Mouse (Mus musculus) megakaryocyte, adult 5-6 weeks (primary cell): Measurements from ENCODE around the gene Map6. TPM values are rescaled to one million over a fixed set of nuclear protein-coding genes. Genes with fewer than 3 reads are reported as not detected.

Source experiments
- ATAC-seq: 2 replicates; pipeline ENCODE4 v1.8.0; 2016; ENCODE audit warnings: mild to moderate bottlenecking, inconsistent platforms; ENCODE audit not compliant: poor library complexity, severe bottlenecking
- total RNA-seq, 2 experiments: library from RNA; stranded (forward) in 1 of 2; stranded (reverse) in 1 of 2; fragments of 153-499, 151-499 nt in 1 of 2; fragments of 221-1000, 200-1000 nt in 1 of 2; gene quantifications; 2 replicates each; pipeline versions ENCODE4 v1.2.3 to v1.2.4; 2015 to 2017

Map6 gene
- total RNA-seq, 2 experiments from 2014 or later: 0.07 to 0.22 TPM

GRCm38 (mm10) chr7:99386030-99386429, 118.8 kb downstream of the Map6 start:
- ATAC-seq: no peak

Other genes starting within 250 kb of the Map6 start
- gene Uvrag, start 126.3 kb upstream of the Map6 start, total RNA-seq (2015): 37.2 and 42.4 TPM in 2 replicates
- gene Uvrag, start 126.3 kb upstream of the Map6 start, total RNA-seq (2017): 43.1 and 50.8 TPM in 2 replicates
- gene Dgat2, start 84.7 kb upstream of the Map6 start, total RNA-seq (2015): 10.8 and 11.3 TPM in 2 replicates
- 9.1 and 14.0 TPM in 2 replicates for gene Dgat2, start 84.7 kb upstream of the Map6 start, total RNA-seq (2017)
- gene Mogat2, start 28.8 kb upstream of the Map6 start, total RNA-seq (2015): 1.6 TPM in 2 replicates
- 1.4 and 3.0 TPM in 2 replicates for gene Mogat2, start 28.8 kb upstream of the Map6 start, total RNA-seq (2017)
- 0.23 and 0.76 TPM in 2 replicates for gene Serpinh1, start 85.8 kb downstream of the Map6 start, total RNA-seq (2015)
- 0.37 and 0.73 TPM in 2 replicates for gene Serpinh1, start 85.8 kb downstream of the Map6 start, total RNA-seq (2017)
- gene Gdpd5, start 114.0 kb downstream of the Map6 start, total RNA-seq (2015): 0.96 and 3.5 TPM in 2 replicates
- 0.70 and 1.0 TPM in 2 replicates for gene Gdpd5, start 114.0 kb downstream of the Map6 start, total RNA-seq (2017)
- gene Klhl35, start 198.6 kb downstream of the Map6 start, total RNA-seq (2015): 1.0 and 1.1 TPM in 2 replicates
- gene Klhl35, start 198.6 kb downstream of the Map6 start, total RNA-seq (2017): not detected in 2 replicates
- gene Rps3, start 216.3 kb downstream of the Map6 start, total RNA-seq (2015): 992 and 1,050 TPM in 2 replicates
- 1,038 and 1,097 TPM in 2 replicates for gene Rps3, start 216.3 kb downstream of the Map6 start, total RNA-seq (2017)